In genomic region chr9:107338172-107338883, GRCm38 (mm10) we compare ENCODE assay signal across 8 mouse cellular contexts. TPM values are rescaled to one million over a fixed set of nuclear protein-coding genes. Genes with fewer than 3 reads are reported as not detected.
DNase-seq lines count a peak whose midpoint lies in the region; ATAC-seq lines count a peak whose summit lies in the region.

Hemk1 (minus strand) TSS chr9:107338350.

- H3K4me3 ChIP-seq in megakaryocyte, embryonic 14.5 days (replicated peaks): peak within 1 kb of the TSS; percentile 96

- DNase-seq in adrenal gland, adult (ENCODE audit: inconsistent age in 2 of 2, low spot score in 1 of 2): peak; percentile 79 to 92
- DNase-seq in gastrocnemius, postnatal 10 days: peak; percentile 74
- DNase-seq in induced T-regulatory cell, adult 2 months (ENCODE audit: low read depth): peak; percentile 93
- peak; percentile 63 to 71 for DNase-seq in left cerebral cortex, adult 8-10 months (ENCODE audit: low spot score in 2 of 2)
- peak; percentile 78 to 86 for DNase-seq in right cerebral cortex, adult 2 months (ENCODE audit: low spot score in 2 of 2)
- DNase-seq in urinary bladder, postnatal 25 days (ENCODE audit: low spot score): peak; percentile 72

- H3K4me1 ChIP-seq in megakaryocyte, embryonic 14.5 days: peaks cover 72% of the 10 kb centered on the region

- H3K36me3 ChIP-seq in megakaryocyte, embryonic 14.5 days (replicated peaks; ENCODE audit: low read length): peaks cover 5% of the 10 kb centered on the region

- no peaks in the 10 kb centered on the region for H3K9me3 ChIP-seq in megakaryocyte, embryonic 14.5 days

- peaks cover 20% of the 10 kb centered on the region for H3K27me3 ChIP-seq in megakaryocyte, embryonic 14.5 days (replicated peaks)

- ATAC-seq in common myeloid progenitor, adult 5-6 weeks (replicated peaks; ENCODE audit: low read depth, poor library complexity, severe bottlenecking): peak; percentile 67

RNA-seq across cellular contexts. Expression of gene Hemk1, which starts in this region (rescaled TPM):
- total RNA-seq in common myeloid progenitor, adult 5-6 weeks (2017): 8.1 and 16.1 TPM in 2 replicates
- total RNA-seq in gastrocnemius, postnatal 10 days (2021): 10 to 100 TPM; 12.8 to 14.4 TPM
- total RNA-seq in left cerebral cortex, adult 8-10 months (2022): 10 to 100 TPM; 14.9 to 20.6 (median 18.7) TPM
- polyA plus RNA-seq in megakaryocyte, embryonic 14.5 days (2012; ENCODE audit: insufficient read depth, low replicate concordance): 8.1 TPM in 1 of 2 replicates, not detected in the other

Comparison
In these comparisons a context has a peak if more than half of its experiments do, and no peak if none do; other contexts are left out.
1. Peak in every context shown above with its lines: DNase-seq, ATAC-seq and H3K4me3 ChIP-seq.